Mouse (Mus musculus) mouse trophoblast stem cell (cell line): ENCODE measurements around the gene Tmem221.

Source experiments
- in situ Hi-C, 2 experiments: fragments of 300-500 bp; cut with MseI, MboI; formaldehyde crosslinking; loops; 2 replicates in 1 of 2; 3 replicates in 1 of 2; pipeline ENCODE4 v1.15.1; 2025

The Tmem221 gene

DNA sequence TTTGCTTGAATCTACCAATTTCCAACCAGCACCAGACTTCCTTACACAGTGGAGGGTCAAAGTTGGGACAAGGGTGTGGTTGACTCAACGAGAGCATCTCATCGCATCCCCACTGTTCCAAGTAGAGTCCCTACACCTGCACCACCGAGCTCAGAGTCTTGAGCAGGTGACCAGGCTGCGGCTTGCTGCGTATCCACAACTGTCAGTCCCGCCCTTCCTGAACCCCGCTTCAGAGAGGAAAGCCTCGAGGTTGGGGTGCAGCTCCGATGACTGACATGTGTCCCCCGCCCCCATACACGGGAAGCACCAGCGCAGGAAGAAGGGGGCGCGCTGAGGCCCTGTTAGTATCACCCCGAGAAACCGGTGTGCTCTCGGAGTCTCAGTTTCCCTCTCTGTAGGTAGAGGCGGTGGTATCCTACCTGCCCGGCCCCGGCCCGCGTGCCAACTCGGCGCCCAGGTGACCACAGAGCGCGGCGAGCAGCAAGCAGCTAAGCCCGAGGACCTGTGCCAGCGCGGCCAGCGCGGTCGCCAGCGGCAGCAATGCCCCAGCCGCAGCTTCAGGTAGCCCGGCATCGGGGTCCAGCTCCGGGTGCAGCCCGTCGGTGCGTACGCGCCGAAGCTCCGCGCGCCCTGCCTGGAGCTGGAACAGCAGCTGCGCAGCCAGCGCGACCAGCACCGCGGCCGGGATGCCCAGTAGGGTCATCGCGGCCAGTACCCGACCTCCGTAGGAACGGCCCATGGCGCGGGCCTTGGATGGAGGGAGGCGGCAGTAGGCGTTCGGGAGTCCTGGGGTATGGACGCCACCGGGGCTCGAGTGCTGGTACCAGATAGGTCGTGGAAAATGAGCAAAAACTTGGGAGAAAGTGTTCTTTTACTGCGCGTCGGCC is at the start of gene Tmem221:
Gene Tmem221, minus strand, starts transcription at position 801 of the 887 bp plus-strand sequence.
- in situ Hi-C loops: no loop called here

- in situ Hi-C loops: no loop called here
Observed at GRCm38 (mm10) chr8:71604021-71604420, 45.4 kb upstream of the Tmem221 start.

GRCm38 (mm10) chr8:71602666-71603334 is 44.1 kb upstream of the Tmem221 start:
- in situ Hi-C loops: no loop called here

- in situ Hi-C loops: no loop called here
Observed at GRCm38 (mm10) chr8:71601939-71602665, 43.4 kb upstream of the Tmem221 start.

DNA sequence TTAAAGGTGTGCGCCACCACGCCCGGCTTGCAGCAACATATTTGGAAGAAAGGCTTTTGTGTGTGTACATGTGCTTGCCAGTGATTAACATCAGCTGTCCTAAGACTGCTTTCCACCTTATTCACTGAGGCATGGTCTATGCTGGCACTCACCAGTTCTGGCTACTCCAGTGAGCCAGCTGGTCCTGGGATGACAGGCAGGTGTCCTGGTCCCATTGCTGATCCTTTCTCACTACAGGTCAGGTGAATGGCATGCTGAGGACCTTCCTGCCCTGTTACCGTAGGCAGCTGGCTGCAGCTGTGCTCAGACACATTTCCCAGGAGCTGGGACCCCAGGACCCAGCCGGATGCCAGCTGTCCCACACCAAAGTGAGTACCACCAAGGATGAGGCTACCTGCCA is 40.2 kb upstream of the Tmem221 start:
- in situ Hi-C loops: loop anchor here in 1 of 2 experiments (5.0 kb wide), 1 partner anchor 37 kb away; no protein-coding TSS in a partner anchor

DNA sequence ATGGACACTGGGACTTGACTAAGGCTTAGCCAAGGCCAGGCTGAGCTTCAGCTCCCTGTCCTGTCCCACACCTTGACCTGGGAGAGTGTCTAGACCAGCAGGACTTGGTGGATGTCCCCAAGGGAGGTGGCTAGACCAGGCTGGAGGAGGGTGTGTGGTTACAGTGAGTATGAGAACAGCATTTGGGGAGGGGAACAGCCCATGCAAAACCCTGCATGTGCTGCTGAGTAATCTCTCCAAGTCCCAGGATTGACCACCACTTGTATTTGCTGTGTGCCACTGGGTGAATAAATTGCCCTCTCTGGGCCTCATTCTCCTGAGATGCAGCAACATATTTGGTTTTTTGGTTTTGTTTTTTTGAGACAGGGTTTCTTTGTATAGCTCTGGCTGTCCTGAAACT is 39.7 kb upstream of the Tmem221 start:
- in situ Hi-C loops: loop anchor here in 1 of 2 experiments (5.0 kb wide), 1 partner anchor 36 kb away; no protein-coding TSS in a partner anchor

GRCm38 (mm10) chr8:71597451-71597850 is 38.8 kb upstream of the Tmem221 start, which contains the start of gene Fam129c:
Fam129c (plus strand) TSS chr8:71597648.
- in situ Hi-C loops: loop anchor here in 1 of 2 experiments (5.0 kb wide), 1 partner anchor 35 kb away; no protein-coding TSS in a partner anchor

DNA sequence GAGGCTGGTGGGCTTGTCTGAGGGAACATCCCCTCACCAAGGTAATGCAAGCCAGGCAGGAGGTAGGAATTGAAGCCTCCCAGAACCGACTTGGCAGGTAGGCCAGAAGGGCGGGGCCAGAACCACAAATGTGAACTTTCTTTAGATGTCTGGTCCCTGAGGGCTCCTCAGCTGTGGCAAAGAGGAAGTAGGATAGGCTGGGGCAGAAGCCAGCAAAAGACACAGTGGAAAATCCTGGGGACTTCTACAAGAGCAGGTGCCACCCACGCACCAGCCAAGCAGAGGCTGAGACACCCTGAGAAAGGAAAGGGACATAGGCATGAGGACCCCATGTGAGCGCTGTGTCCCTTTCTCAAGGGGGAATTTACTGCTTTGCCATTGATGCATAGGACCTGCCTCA is 38.1 kb upstream of the Tmem221 start:
- in situ Hi-C loops: loop anchor here in 1 of 2 experiments (5.0 kb wide), 1 partner anchor 34 kb away; no protein-coding TSS in a partner anchor

DNA sequence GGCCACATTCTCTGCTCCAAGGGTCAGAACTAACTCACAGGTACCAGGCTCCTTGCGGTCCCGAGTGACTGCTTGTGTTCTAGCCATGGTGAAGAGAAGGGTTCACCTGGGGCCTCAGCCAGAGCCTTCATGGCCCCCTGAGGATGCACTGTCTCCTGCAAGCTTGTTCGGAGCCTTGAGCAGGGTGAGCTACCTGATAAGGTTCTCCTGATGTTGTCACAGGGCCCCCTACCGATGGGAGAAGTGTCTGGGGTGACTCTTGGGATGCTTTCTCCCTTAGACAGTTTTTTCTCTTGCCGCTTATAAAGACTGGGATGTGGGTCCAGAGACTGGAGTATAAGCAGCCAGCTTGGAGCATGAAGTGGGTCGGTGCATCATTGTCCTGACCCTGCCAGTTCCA is 37.7 kb upstream of the Tmem221 start:
- in situ Hi-C loops: loop anchor here in 1 of 2 experiments (5.0 kb wide), 1 partner anchor 34 kb away; no protein-coding TSS in a partner anchor

DNA sequence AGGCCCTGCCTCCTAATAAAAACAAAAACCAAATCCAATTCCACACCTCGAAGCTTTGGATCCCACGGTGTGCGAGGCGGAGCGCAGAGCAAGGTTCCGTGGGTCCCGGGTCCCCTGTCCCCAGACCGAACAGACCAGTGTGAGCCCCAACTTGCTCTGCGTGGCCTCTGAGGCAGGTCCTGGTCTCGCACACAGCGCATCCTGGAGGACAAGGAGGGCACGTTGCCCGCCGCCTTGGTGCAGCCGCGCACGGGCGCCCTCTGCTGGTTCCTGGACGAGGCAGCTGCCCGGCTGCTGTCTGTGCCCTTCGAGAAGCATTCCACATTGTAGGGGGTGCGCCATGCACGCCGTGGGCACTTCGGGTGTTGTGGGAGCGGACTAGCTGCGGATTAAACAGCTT is 37.2 kb upstream of the Tmem221 start:
- in situ Hi-C loops: loop anchor here in 1 of 2 experiments (5.0 kb wide), 1 partner anchor 34 kb away; no protein-coding TSS in a partner anchor

DNA sequence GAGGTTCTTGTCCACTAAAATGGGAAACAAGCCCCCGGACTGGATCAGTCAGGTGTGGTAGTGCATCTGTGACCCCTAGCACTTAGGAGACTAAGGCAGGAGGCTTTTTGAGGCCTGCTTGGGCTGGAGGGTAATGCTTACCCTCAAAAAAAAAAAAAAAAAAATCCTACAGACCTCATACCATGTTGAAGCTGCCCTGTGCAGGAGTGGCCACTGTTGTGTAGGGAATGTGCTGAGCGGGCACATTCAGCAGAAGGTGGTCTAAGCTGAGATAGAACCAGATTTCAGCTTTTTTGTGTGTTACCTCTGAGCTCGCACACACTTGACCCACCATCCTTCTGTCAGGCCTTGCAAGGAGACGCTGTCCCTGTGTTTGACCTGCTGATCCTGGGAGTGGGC is 35.7 kb upstream of the Tmem221 start:
- in situ Hi-C loops: no loop called here

DNA sequence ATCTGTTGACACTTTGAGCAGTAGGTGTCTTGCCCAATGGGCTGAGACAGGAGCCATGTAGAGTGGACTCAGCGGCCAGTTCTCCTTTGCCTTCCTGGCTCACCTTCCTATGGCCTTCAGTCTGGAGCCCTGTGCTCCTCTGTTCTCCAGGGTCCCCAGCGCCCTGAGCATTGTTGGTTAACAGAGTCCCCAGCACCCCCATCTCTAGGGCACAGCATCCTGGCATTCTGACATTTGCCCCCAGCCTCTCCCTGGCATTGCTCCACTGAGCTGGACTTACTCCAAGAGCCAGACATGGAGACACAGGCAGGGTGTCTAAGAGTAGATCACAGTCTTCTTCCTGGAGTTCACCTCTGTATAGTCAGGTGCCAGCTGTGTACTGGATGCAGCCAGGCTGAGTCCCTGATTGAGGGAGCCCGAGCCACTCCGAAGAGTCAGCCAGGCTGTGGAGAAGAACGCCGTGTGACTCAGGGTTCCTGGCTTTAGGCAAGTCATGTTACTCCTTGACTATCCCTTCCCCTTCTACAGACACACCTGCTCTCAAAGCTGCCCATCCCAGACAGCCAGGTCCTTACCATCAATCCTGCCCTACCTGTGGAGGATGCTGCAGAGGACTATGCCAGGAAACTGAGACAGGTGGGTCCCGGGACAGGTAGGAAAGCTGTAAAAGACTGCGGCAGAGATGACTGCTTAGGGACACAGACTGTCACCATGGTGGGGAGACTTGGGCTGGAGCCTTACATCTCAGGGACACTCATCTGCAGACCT is 35.1 kb upstream of the Tmem221 start:
- in situ Hi-C loops: no loop called here

DNA sequence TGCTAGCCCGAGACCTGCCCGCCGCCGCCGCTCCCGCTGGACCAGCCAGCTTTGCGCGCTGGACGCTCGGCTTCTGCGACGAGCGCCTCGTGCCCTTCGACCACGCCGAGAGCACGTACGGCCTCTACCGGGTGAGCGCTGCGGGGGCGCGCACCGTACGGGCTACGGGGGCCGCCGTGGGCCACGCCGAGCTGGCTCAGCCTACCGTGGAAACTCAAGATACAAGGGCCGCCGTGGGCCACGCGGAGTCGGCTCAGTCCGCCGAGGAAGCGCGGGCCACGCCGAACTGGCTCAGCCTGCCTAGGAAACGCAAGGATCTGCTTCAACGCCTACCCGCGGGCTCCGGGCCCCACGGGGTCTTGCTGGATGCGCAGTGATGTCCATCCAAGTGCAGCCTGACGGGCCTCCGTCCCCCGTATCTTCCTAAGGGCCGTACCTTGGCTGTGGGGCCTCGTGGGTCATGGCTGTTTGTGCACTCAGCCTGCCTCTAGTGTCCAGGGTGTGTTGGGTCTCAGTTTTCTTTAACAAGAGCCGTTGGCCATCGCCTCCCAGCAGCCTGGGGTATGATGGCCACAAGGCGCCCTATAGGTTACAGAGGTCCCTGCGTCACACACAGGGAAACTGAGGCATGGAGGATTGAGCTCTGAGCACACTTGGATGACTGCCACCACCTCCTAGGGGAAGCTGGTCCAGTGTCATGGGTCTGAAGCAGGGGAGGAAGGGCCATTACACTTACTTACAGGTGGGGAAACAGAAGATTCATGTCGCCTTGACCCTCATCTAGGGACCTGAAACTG is 33.9 kb upstream of the Tmem221 start:
- in situ Hi-C loops: no loop called here

DNA sequence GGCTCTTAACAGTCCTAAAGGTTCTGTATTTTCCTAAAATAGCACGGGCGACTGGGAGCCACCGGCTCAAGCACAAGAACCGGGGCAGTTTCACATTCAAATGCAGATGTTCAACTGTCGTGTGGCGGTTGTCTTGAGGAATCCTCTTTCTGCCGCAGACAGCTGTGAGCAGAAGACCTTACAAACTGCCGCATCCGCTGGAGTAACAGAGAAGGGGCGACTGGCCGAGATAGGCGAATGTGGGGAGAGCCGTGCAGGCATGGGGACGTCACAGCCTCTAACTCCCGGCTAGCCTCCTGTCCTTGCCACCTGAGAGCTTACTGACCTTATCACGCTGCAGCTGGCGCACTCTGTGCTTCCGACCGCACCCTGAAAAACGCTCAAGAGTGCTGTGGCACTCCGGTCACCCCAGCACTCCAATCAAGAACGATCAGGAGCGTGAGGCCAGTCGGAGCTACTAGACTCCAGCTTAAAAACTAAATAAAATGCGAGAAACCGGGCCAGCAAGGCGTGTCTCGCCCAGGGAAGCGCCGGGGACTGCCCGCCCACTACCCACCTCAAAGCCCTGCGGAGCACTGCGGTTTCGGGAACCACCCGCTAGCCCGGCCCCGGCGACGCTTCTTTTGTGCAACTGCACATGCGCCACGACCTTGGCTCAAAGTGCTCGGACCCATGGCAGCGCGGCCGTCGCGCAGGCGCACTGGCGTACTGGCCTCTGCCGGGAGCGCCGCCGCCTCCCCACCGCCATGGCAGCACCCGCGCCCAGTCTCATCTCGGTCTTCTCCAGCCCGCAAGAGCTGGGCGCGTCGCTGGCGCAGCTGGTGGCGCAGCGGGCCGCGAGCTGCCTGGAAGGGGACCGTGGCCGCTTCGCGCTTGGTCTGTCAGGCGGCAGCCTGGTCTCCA is 33.1 kb upstream of the Tmem221 start, which contains the start of gene Pgls:
Gene Pgls, plus strand, starts transcription at position 706 of the 903 bp plus-strand sequence.
- in situ Hi-C loops: no loop called here

DNA sequence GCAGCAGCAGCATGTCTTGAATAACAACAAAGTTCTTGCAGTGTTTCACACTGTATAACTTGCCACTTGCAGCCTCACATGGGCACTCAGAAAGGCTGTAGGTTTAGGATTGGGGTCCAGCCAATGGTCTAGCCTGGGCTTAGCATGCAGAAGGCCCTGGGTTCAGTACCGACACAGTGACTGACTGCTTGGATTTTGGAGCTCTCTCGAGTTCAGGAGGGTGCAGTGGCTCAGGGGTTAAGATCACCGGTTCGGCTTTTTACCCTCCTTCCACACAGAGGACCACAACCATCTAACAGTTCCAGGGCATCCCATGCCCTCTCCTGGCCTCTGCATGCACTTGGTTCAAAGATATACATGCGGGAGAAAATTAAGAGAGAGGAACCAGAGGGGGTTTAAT is 32.3 kb upstream of the Tmem221 start:
- in situ Hi-C loops: no loop called here

DNA sequence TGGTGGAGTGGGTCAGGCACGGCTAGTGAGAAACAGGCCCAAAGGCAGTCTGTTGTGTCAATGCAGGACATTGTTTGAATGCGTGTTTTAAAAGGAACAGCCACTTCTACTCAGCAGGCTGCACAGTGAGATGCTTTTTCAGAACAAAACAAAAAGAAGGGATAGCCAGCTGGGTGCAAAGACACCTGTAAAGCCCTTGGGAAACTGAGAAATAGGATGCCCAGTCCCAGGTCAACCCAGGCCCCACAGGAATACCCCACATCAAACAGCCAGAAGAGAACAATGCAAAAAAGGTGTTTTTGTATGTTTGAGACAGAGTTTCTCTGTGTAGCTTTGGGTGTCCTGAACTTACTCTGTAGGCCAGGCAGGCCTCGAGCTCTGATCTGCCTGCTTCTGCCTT is 30.1 kb upstream of the Tmem221 start:
- in situ Hi-C loops: no loop called here

DNA sequence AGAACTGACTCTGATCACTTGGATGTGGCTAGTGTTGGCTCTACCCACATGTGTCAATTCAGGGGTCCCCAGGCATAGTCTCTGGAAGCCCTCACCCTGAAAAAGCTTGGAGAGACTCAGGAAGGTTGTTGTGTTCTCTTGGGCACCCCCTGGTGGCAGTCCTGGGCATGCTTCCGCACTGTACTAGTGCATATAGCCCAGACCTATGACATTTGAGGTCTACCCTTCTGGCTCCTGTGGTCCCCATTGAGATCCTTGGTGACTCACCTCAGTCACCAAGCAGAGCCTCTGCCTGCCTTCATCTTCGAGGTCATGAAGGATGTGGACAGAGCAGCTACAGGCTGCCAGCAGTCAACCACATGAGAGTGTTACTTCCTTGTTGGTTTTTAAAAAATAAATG is 28.2 kb upstream of the Tmem221 start:
- in situ Hi-C loops: no loop called here

GRCm38 (mm10) chr8:71580201-71580600 is 21.5 kb upstream of the Tmem221 start:
- in situ Hi-C loops: no loop called here

DNA sequence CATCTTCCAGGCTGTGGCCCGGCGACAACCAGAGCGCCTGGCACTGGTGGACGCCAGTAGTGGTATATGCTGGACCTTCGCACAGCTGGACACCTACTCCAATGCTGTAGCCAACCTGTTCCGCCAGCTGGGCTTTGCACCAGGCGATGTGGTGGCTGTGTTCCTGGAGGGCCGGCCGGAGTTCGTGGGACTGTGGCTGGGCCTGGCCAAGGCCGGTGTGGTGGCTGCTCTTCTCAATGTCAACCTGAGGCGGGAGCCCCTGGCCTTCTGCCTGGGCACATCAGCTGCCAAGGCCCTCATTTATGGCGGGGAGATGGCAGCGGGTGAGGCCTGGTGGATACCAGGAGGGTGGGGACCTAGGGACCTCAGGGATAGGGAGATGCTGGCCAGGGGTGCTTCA is 20.8 kb upstream of the Tmem221 start:
- in situ Hi-C loops: no loop called here
